17 mouse cellular contexts compared by ENCODE assay signal in genomic region chr16:46410739-46411057, GRCm38 (mm10).
A peak's percentile ranks its signal among the peaks of the same experiment; 100 is the strongest.
DNase-seq lines count a peak whose midpoint lies in the region; ATAC-seq lines count a peak whose summit lies in the region.
"Had no signal": no experiment of that assay in that cellular context is flagged by ENCODE, and none has a peak within 500 bp of the region (broad histone marks: within the 10 kb centered on the region; RNA-seq: fewer than 3 reads in every experiment).

No protein-coding gene starts in this region.

- WGBS in limb, embryonic 11.5 days = 89% methylated on average over 3 of the region's 3 CpGs
- WGBS in limb, embryonic 10.5 days = 92% methylated on average over 3 of the region's 3 CpGs
- WGBS in embryonic facial prominence, embryonic 14.5 days = 54% methylated on average over 3 of the region's 3 CpGs
- 34% methylated on average over 3 of the region's 3 CpGs for WGBS in forebrain, embryonic 14.5 days
- WGBS in midbrain, embryonic 14.5 days = 38% methylated on average over 3 of the region's 3 CpGs
- 85% methylated on average over 3 of the region's 3 CpGs for WGBS in intestine, embryonic 15.5 days

- H3K4me1 ChIP-seq in limb, embryonic 11.5 days (ENCODE audit: control insufficient read depth, insufficient read depth, low read length) = no peaks in the 10 kb centered on the region
- no peaks in the 10 kb centered on the region for H3K4me1 ChIP-seq in limb, embryonic 10.5 days
- 0 out of 2 replicates have a peak, but pooled peaks cover 3% of the 10 kb centered on the region for H3K4me1 ChIP-seq in embryonic facial prominence, embryonic 14.5 days (ENCODE audit: control insufficient read depth, insufficient read depth, low read length)
- H3K4me1 ChIP-seq in forebrain, embryonic 14.5 days (ENCODE audit: control insufficient read depth, insufficient read depth, low read length) = no peaks in the 10 kb centered on the region
- H3K4me1 ChIP-seq in midbrain, embryonic 14.5 days (ENCODE audit: control insufficient read depth, insufficient read depth, low read length) = peaks cover 7% of the 10 kb centered on the region; the same call in 1 of the 2 replicates
- no peaks in the 10 kb centered on the region for H3K4me1 ChIP-seq in intestine, embryonic 15.5 days (replicated peaks)

- H3K9me3 ChIP-seq in limb, embryonic 11.5 days (ENCODE audit: control insufficient read depth, low read length) = no peaks in the 10 kb centered on the region
- H3K9me3 ChIP-seq in limb, embryonic 10.5 days (replicated peaks) = no peaks in the 10 kb centered on the region
- H3K9me3 ChIP-seq in embryonic facial prominence, embryonic 14.5 days (ENCODE audit: control insufficient read depth, low read length) = no peaks in the 10 kb centered on the region
- no peaks in the 10 kb centered on the region for H3K9me3 ChIP-seq in forebrain, embryonic 14.5 days (replicated peaks; ENCODE audit: control insufficient read depth, low read length)
- H3K9me3 ChIP-seq in midbrain, embryonic 14.5 days (ENCODE audit: control insufficient read depth, low read length) = no peaks in the 10 kb centered on the region
- no peaks in the 10 kb centered on the region for H3K9me3 ChIP-seq in intestine, embryonic 15.5 days
- H3K9me3 ChIP-seq: neural tube, embryonic 13.5 days had no signal

- no peak overlapping the region for H3K4me2 ChIP-seq in limb, embryonic 11.5 days (ENCODE audit: low read depth, severe bottlenecking)
- H3K4me2 ChIP-seq in embryonic facial prominence, embryonic 14.5 days (ENCODE audit: low read depth, low read length) = no peak overlapping the region
- H3K4me2 ChIP-seq in forebrain, embryonic 14.5 days (ENCODE audit: low read length) = no peak overlapping the region
- no peak overlapping the region for H3K4me2 ChIP-seq in midbrain, embryonic 14.5 days (ENCODE audit: low read length)
- no peak overlapping the region for H3K4me2 ChIP-seq in intestine, embryonic 15.5 days (replicated peaks)
- H3K4me2 ChIP-seq: neural tube, embryonic 13.5 days had no signal

- no peak for ATAC-seq in limb, embryonic 11.5 days (ENCODE audit: insufficient number of reproducible peaks, low FRiP score, low TSS enrichment, low read depth)
- ATAC-seq in embryonic facial prominence, embryonic 14.5 days (ENCODE audit: low read depth) = no peak; the same call in 1 of the 2 replicates
- peak; percentile 40; the same call in 1 of the 2 replicates for ATAC-seq in forebrain, embryonic 14.5 days
- ATAC-seq in midbrain, embryonic 14.5 days (ENCODE audit: low FRiP score, low TSS enrichment) = no peak
- no peak for ATAC-seq in intestine, embryonic 15.5 days
- ATAC-seq: hindbrain, embryonic 16.5 days had no signal

- peak; percentile 20 for DNase-seq in limb, embryonic 11.5 days (ENCODE audit: low spot score)
- no peak for DNase-seq in limb, embryonic 10.5 days (ENCODE audit: low spot score)
- no peak for DNase-seq in embryonic facial prominence, embryonic 14.5 days (ENCODE audit: low spot score)
- DNase-seq in forebrain, embryonic 14.5 days (ENCODE audit: low spot score) = no peak
- DNase-seq in midbrain, embryonic 14.5 days = no peak
- no peak for DNase-seq in layer of hippocampus, adult 18-20 months (ENCODE audit: low spot score in 2 of 2)
- DNase-seq: adrenal gland, adult 2 months; cerebellum, adult 11 months; cerebellum, adult 9-11 months; gastrocnemius, adult 2 months; right cerebral cortex, postnatal 25 days; thymus, postnatal 25 days had no signal

- no peaks in the 10 kb centered on the region for H3K27me3 ChIP-seq in limb, embryonic 11.5 days (ENCODE audit: control insufficient read depth, insufficient read depth, low read length)
- no peaks in the 10 kb centered on the region for H3K27me3 ChIP-seq in limb, embryonic 10.5 days (ENCODE audit: low read depth, poor library complexity, severe bottlenecking)
- no peaks in the 10 kb centered on the region for H3K27me3 ChIP-seq in embryonic facial prominence, embryonic 14.5 days (replicated peaks; ENCODE audit: control insufficient read depth, insufficient read depth, low read length)
- H3K27me3 ChIP-seq in forebrain, embryonic 14.5 days (replicated peaks; ENCODE audit: control insufficient read depth, insufficient read depth, low read length) = no peaks in the 10 kb centered on the region
- H3K27me3 ChIP-seq in midbrain, embryonic 14.5 days (ENCODE audit: control insufficient read depth, insufficient read depth, low read length) = no peaks in the 10 kb centered on the region
- no peaks in the 10 kb centered on the region for H3K27me3 ChIP-seq in intestine, embryonic 15.5 days (replicated peaks)
- H3K27me3 ChIP-seq: neural tube, embryonic 13.5 days had no signal

- H3K36me3 ChIP-seq in limb, embryonic 11.5 days (ENCODE audit: control insufficient read depth, insufficient read depth, low read length) = no peaks in the 10 kb centered on the region; the same call in 1 of the 2 replicates
- H3K36me3 ChIP-seq in limb, embryonic 10.5 days = no peaks in the 10 kb centered on the region
- H3K36me3 ChIP-seq in embryonic facial prominence, embryonic 14.5 days (ENCODE audit: control insufficient read depth, insufficient read depth, low read length) = 0 out of 2 replicates have a peak, but pooled peaks cover 3% of the 10 kb centered on the region
- H3K36me3 ChIP-seq in forebrain, embryonic 14.5 days (ENCODE audit: control insufficient read depth, insufficient read depth, low read length) = no peaks in the 10 kb centered on the region
- H3K36me3 ChIP-seq in midbrain, embryonic 14.5 days (ENCODE audit: control insufficient read depth, insufficient read depth, low read length) = no peaks in the 10 kb centered on the region
- H3K36me3 ChIP-seq in intestine, embryonic 15.5 days = 0 out of 2 replicates have a peak, but pooled peaks cover 4% of the 10 kb centered on the region
- H3K36me3 ChIP-seq: neural tube, embryonic 13.5 days had no signal

- H3K27ac ChIP-seq in limb, embryonic 11.5 days (replicated peaks; ENCODE audit: low read depth, low read length) = no peak overlapping the region
- H3K27ac ChIP-seq in limb, embryonic 10.5 days = no peak overlapping the region
- peak overlapping the region; percentile 31; the same call in 1 of the 2 replicates for H3K27ac ChIP-seq in embryonic facial prominence, embryonic 14.5 days (replicated peaks; ENCODE audit: low read depth, low read length)
- peak overlapping the region; percentile 16; the same call in 1 of the 2 replicates for H3K27ac ChIP-seq in forebrain, embryonic 14.5 days (ENCODE audit: low read depth, low read length)
- H3K27ac ChIP-seq in midbrain, embryonic 14.5 days (replicated peaks; ENCODE audit: low read depth, low read length) = 0 out of 2 replicates have a peak overlapping the region, but pooled peaks have one; percentile 0
- H3K27ac ChIP-seq in intestine, embryonic 15.5 days = no peak overlapping the region
- H3K27ac ChIP-seq: gastrocnemius, adult 2 months; neural tube, embryonic 13.5 days had no signal

- H3K4me3 ChIP-seq in limb, embryonic 11.5 days (ENCODE audit: low read depth, low read length) = no peak overlapping the region
- no peak overlapping the region for H3K4me3 ChIP-seq in limb, embryonic 10.5 days
- no peak overlapping the region for H3K4me3 ChIP-seq in embryonic facial prominence, embryonic 14.5 days (ENCODE audit: low read depth, low read length)
- no peak overlapping the region for H3K4me3 ChIP-seq in forebrain, embryonic 14.5 days (ENCODE audit: low read depth, low read length)
- no peak overlapping the region for H3K4me3 ChIP-seq in midbrain, embryonic 14.5 days (replicated peaks; ENCODE audit: low read depth, low read length)
- H3K4me3 ChIP-seq in intestine, embryonic 15.5 days (replicated peaks) = no peak overlapping the region
- H3K4me3 ChIP-seq: erythroblast, embryonic 14.5 days; gastrocnemius, adult 2 months; myocyte; neural tube, embryonic 13.5 days had no signal

- no peak overlapping the region for H3K9ac ChIP-seq in limb, embryonic 11.5 days (ENCODE audit: low read length)
- H3K9ac ChIP-seq in embryonic facial prominence, embryonic 14.5 days (ENCODE audit: low read depth, low read length) = no peak overlapping the region
- no peak overlapping the region for H3K9ac ChIP-seq in forebrain, embryonic 14.5 days (ENCODE audit: low read length)
- H3K9ac ChIP-seq in midbrain, embryonic 14.5 days (replicated peaks; ENCODE audit: low read length) = no peak overlapping the region
- no peak overlapping the region for H3K9ac ChIP-seq in intestine, embryonic 15.5 days
- H3K9ac ChIP-seq: neural tube, embryonic 13.5 days had no signal

Comparison
In these comparisons a context has a peak if more than half of its experiments do, and no peak if none do; other contexts are left out.
1. H3K27ac ChIP-seq: peak in embryonic facial prominence, embryonic 14.5 days (single experiment), forebrain, embryonic 14.5 days (single experiment) and midbrain, embryonic 14.5 days (single experiment); none in limb, embryonic 11.5 days (single experiment), limb, embryonic 10.5 days (single experiment) and intestine, embryonic 15.5 days (single experiment).